In genomic region chr9:114369389-114369788, GRCm38 (mm10) we compare ENCODE assay signal across 16 mouse cellular contexts. TPM values are rescaled to one million over a fixed set of nuclear protein-coding genes. Genes with fewer than 3 reads are reported as not detected.
DNase-seq lines count a peak whose midpoint lies in the region; ATAC-seq and TF ChIP-seq lines count a peak whose summit lies in the region.
"Not testable (repeated sequence)": the region's sequence is repeated elsewhere in the genome, so short reads cannot be mapped to it uniquely, and the experiment has no call there.
"Had no signal": no experiment of that assay in that cellular context is flagged by ENCODE, and none has a peak within 500 bp of the region (broad histone marks: within the 10 kb centered on the region; RNA-seq: fewer than 3 reads in every experiment).

No protein-coding gene starts in this region.

- WGBS in embryonic facial prominence, embryonic 11.5 days, result 63% methylated on average over 5 of the region's 5 CpGs
- WGBS in hindbrain, embryonic 15.5 days, result 61% methylated on average over 5 of the region's 5 CpGs

- not testable (repeated sequence) for H3K4me3 ChIP-seq in embryonic facial prominence, embryonic 11.5 days (ENCODE audit: low read depth, low read length); hindbrain, embryonic 15.5 days; layer of hippocampus, adult 2 months

- CTCF ChIA-PET in Patski (lab: Charles Lee), result not testable (repeated sequence)

- not testable (repeated sequence) for H3K27me3 ChIP-seq in Patski; embryonic facial prominence, embryonic 11.5 days (ENCODE audit: control insufficient read depth, insufficient read depth, low read length); hindbrain, embryonic 15.5 days

- in situ Hi-C loops in Patski (cut with MboI; ENCODE audit: low pct_unique_long_range_greater_than_20kb), result loop anchor here (5.0 kb wide), 1 partner anchor 282 kb away; no protein-coding TSS in a partner anchor

- TF ChIP-seq CTCF in Patski (IDR thresholded peaks at IDR 0.05), result not testable (repeated sequence)
- peak; percentile 65 for TF ChIP-seq CTCF in layer of hippocampus, adult 2 months (conservative IDR thresholded peaks at IDR 0.05)

- H3K4me1 ChIP-seq in embryonic facial prominence, embryonic 11.5 days (ENCODE audit: control insufficient read depth, insufficient read depth, low read length); hindbrain, embryonic 15.5 days (replicated peaks): not testable (repeated sequence)

- ATAC-seq in Patski, result peak; percentile 45
- not testable (repeated sequence) for ATAC-seq in embryonic facial prominence, embryonic 11.5 days (replicated peaks; ENCODE audit: insufficient number of reproducible peaks, low FRiP score, low TSS enrichment, low read depth); hindbrain, embryonic 15.5 days (ENCODE audit: low FRiP score, low read depth)
- peak; percentile 50 for ATAC-seq in granulocyte monocyte progenitor cell, adult 5-6 weeks (replicated peaks; ENCODE audit: poor library complexity, severe bottlenecking)

- H3K9ac ChIP-seq in embryonic facial prominence, embryonic 11.5 days (replicated peaks; ENCODE audit: low read length); hindbrain, embryonic 15.5 days: not testable (repeated sequence)

- DNase-seq in 3T3-L1 (ENCODE audit: low read depth, low spot score), result peak; percentile 30
- DNase-seq in Patski (ENCODE audit: low read depth, low spot score); layer of hippocampus, adult 2 months (ENCODE audit: low spot score in 2 of 2): not testable (repeated sequence)
- peak; percentile 35 for DNase-seq in embryonic facial prominence, embryonic 11.5 days (ENCODE audit: low spot score)
- DNase-seq in lung, postnatal 36 days, result peak; percentile 15
- peak; percentile 34 for DNase-seq in retina, postnatal 1 day

- POLR2A ChIA-PET in Patski (lab: Charles Lee), result interaction anchor here (0.6 kb wide), 1 partner anchor 335 kb away, joined by 3 read pairs; no protein-coding TSS in a partner anchor

- H3K27ac ChIP-seq in embryonic facial prominence, embryonic 11.5 days (replicated peaks; ENCODE audit: low read depth, low read length); hindbrain, embryonic 15.5 days (replicated peaks); layer of hippocampus, adult 2 months: not testable (repeated sequence)

- not testable (repeated sequence) for H3K36me3 ChIP-seq in embryonic facial prominence, embryonic 11.5 days (replicated peaks; ENCODE audit: control insufficient read depth, insufficient read depth, low read depth, low read length); hindbrain, embryonic 15.5 days

- H3K4me2 ChIP-seq in embryonic facial prominence, embryonic 11.5 days (ENCODE audit: low read depth, low read length), result not testable (repeated sequence)
- H3K4me2 ChIP-seq in hindbrain, embryonic 15.5 days, result 0 out of 2 replicates have a peak overlapping the region, but pooled peaks have one; percentile 96

- H3K9me3 ChIP-seq in embryonic facial prominence, embryonic 11.5 days (replicated peaks; ENCODE audit: control insufficient read depth, low read length); hindbrain, embryonic 15.5 days: not testable (repeated sequence)

RNA-seq across cellular contexts. Expression of gene Crtap, which starts 21.1 kb away (rescaled TPM):
- 179 TPM for polyA plus RNA-seq in Patski (2021)
- 63.4 and 68.4 TPM in 2 replicates for polyA plus RNA-seq in embryonic facial prominence, embryonic 11.5 days (2014; fragmentation: Nextera tagmentation; extraction: Ambion mirVana)
- 47.3 and 55.2 TPM in 2 replicates for total RNA-seq in granulocyte monocyte progenitor cell, adult 5-6 weeks (2014; fragmentation: Nextera tagmentation)
- total RNA-seq in granulocyte monocyte progenitor cell, adult 5-6 weeks (2017), result 21.0 and 21.4 TPM in 2 replicates
- 31.3 and 32.0 TPM in 2 replicates for polyA plus RNA-seq in hindbrain, embryonic 15.5 days (2015; fragmentation: Nextera tagmentation; extraction: Ambion mirVana)
- 1 to 10 TPM; 5.4 to 6.0 TPM for total RNA-seq in layer of hippocampus, adult 2 months (2021)

RNA-seq across cellular contexts. Expression of gene Glb1, which starts 31.5 kb away (rescaled TPM):
- 66.2 TPM for polyA plus RNA-seq in Patski (2021)
- polyA plus RNA-seq in embryonic facial prominence, embryonic 11.5 days (2014; fragmentation: Nextera tagmentation; extraction: Ambion mirVana), result 23.3 and 27.4 TPM in 2 replicates
- total RNA-seq in granulocyte monocyte progenitor cell, adult 5-6 weeks (2014; fragmentation: Nextera tagmentation), result 38.7 and 46.7 TPM in 2 replicates
- 40.8 and 42.9 TPM in 2 replicates for total RNA-seq in granulocyte monocyte progenitor cell, adult 5-6 weeks (2017)
- polyA plus RNA-seq in hindbrain, embryonic 15.5 days (2015; fragmentation: Nextera tagmentation; extraction: Ambion mirVana), result 31.7 and 32.2 TPM in 2 replicates
- total RNA-seq in layer of hippocampus, adult 2 months (2021), result 10 to 100 TPM; 21.9 to 22.1 TPM

RNA-seq across cellular contexts. Expression of gene Tmppe, which starts 31.5 kb away (rescaled TPM):
- 5.7 TPM for polyA plus RNA-seq in Patski (2021)
- polyA plus RNA-seq in embryonic facial prominence, embryonic 11.5 days (2014; fragmentation: Nextera tagmentation; extraction: Ambion mirVana), result 2.2 and 3.5 TPM in 2 replicates
- 5.7 and 6.7 TPM in 2 replicates for total RNA-seq in granulocyte monocyte progenitor cell, adult 5-6 weeks (2014; fragmentation: Nextera tagmentation)
- 5.9 and 6.8 TPM in 2 replicates for total RNA-seq in granulocyte monocyte progenitor cell, adult 5-6 weeks (2017)
- polyA plus RNA-seq in hindbrain, embryonic 15.5 days (2015; fragmentation: Nextera tagmentation; extraction: Ambion mirVana), result 10.1 and 10.6 TPM in 2 replicates
- 10 to 100 TPM; 10.3 to 10.8 TPM for total RNA-seq in layer of hippocampus, adult 2 months (2021)

RNA-seq across cellular contexts. Expression of gene Bcl2a1c, which starts 39.5 kb away (rescaled TPM):
- not detected for polyA plus RNA-seq in Patski (2021)
- not detected in 2 replicates for polyA plus RNA-seq in embryonic facial prominence, embryonic 11.5 days (2014; fragmentation: Nextera tagmentation; extraction: Ambion mirVana)
- total RNA-seq in granulocyte monocyte progenitor cell, adult 5-6 weeks (2014; fragmentation: Nextera tagmentation), result not detected in 2 replicates
- not detected in 2 replicates for total RNA-seq in granulocyte monocyte progenitor cell, adult 5-6 weeks (2017)
- polyA plus RNA-seq in hindbrain, embryonic 15.5 days (2015; fragmentation: Nextera tagmentation; extraction: Ambion mirVana), result not detected in 2 replicates
- total RNA-seq in layer of hippocampus, adult 2 months (2021), result not detected
- total RNA-seq: adrenal gland, postnatal 10 days; G1E; heart, postnatal 25 days; neutrophil, adult 5-6 weeks had no signal
- polyA plus RNA-seq: embryonic facial prominence, embryonic 10.5 days; G1E; gonadal fat pad, adult 2 months; limb, embryonic 13.5 days; stomach, embryonic 14.5 days had no signal
